Mouse (Mus musculus): ENCODE measurements around the gene Plekhg2.

Plekhg2 gene

DNA sequence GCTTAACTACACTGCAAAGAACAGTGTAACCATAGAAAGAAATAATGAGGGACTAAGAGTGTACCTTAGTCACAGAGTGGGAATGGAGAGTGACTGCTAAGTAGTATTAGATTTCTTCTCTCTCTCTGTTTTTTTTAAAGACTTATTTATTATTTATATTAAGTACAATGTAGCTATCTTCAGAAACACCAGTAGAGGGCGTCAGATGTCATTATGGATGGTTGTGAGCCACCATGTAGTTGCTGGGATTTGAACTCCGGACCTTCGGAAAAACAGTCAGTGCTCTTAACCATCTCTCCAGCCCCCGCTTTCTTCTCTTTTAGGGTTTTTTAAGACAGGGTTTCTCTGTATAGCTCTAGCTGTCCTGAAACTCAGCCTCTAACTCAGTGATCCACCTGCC, 45.9 kb downstream of the Plekhg2 start:
- DNase-seq = no peak

DNA sequence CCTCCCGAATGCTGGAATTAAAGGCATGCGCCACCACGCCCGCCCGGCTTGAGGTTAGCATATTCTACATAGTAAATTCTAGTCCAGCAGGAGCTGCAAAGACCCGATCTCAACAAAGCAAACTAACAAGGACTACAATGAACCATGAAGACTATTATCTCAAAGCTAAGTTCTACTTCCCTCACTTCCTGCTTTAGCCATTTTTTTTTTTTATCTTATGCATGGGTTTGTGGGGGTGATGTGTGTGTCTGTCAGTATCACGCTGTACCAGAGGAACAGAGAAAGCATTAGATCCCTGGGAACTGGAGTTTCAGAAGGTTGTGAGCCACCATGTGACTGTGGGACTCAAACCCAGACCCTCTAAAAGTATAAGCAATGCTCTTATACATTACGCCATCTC, 47.1 kb downstream of the Plekhg2 start:
- no peak for DNase-seq

DNA sequence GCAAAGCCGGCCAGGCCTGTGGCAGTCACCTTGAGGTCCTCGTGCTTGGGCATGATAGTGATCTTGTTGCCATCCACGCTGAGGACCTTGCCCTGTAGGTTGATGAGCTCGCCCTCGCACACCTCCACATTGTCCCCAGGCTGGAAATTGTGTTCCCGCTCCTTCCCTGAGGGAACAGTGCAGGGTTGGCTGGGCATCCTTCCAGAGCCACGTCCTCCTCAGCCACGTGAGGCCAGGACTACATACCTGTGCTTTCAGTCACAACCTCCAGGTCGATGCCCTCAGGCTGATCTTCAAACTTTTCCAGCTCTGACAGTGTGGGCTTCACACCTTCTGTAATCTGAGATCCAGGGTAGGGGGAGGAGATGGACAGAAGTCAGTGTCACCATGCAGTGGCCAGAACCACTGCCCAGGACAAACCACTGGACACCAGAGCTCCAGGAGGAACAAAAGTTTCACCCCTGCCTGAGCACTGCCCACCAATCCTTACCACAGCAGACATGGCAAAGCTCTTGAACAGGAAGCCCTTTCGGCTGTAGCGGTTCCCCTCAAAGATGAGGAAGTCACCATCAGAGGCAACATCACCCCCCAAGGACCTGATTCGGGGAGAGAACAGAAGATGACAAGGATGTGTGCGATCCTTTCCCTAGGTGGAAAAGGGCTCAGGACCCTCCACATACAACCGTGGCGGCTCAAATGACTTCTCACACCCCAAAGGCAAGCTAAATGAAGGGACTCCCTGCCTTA, 50.3 kb downstream of the Plekhg2 start:
- DNase-seq = no peak

DNA sequence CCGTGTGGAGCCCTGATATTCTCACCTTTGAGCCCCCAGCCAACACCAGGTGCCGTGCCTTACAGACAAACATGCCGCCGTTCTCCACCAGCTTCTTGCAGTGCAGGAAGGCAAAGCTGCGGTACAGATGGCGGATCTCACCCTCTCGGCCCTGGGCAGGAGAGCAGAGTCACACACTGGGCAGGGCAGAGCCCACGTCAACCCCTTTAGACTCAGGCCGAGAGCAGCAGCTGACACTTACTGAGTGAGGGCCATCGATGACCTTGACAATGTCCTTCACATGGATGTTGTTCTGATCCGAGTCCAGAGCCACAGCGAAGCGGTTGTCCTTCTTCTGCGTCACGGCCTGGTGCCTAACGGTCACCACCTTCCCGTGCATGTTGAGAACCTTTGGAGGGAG, 53.7 kb downstream of the Plekhg2 start:
- DNase-seq = no peak

DNA sequence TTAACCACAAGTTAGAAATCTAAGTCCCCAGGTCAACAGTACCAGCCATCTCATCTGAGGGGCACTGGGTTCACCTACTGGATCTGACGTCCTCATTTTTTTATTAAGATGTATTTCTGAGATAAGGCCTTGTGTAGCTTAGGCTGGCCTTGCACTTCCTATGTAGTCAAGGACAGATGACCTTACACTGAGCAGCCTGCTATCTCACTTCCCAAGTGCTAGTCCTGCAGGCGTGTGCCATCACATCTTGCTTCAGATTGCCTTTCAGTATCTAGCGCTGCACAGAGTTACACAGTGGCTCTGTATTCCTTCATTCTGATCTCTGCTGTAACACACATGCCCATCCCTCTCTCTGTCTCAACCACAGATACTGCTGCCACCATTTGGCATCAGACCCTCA, 54.4 kb downstream of the Plekhg2 start:
- DNase-seq = no peak

DNA sequence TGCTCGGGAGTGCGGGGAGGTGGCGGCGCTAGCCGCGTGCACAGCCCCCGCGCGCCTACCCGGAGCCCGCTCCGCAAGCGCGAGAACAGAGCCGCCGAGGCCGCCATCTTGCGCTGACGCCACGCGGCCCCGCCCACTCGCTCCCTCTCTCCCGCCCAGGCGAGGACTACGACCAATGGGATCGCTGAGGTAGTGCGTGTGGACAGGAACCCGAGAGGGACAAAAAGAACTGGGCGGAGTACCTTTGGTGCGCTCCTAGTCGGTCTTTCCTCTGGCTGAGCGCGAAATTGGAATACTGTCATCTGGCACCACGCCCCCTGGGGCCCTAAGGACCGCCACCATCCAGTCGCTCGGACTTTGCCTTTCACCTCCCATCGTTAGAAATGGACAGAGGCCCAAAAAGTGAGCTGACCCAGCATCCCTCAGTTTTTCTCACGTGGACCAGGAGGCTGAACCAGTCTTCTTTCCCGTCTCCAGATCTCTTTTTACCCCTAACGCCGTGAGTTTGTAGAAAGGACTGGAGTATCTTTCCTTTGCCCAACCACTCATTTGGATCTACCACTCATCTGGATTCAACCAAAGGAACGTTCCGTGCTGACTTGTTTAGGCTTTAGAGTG, 60.4 kb downstream of the Plekhg2 start, which contains the start of gene Timm50:
Gene Timm50 (minus strand): TSS at position 147 of the 618 bp plus-strand sequence.
- DNase-seq = peak; percentile 99

DNA sequence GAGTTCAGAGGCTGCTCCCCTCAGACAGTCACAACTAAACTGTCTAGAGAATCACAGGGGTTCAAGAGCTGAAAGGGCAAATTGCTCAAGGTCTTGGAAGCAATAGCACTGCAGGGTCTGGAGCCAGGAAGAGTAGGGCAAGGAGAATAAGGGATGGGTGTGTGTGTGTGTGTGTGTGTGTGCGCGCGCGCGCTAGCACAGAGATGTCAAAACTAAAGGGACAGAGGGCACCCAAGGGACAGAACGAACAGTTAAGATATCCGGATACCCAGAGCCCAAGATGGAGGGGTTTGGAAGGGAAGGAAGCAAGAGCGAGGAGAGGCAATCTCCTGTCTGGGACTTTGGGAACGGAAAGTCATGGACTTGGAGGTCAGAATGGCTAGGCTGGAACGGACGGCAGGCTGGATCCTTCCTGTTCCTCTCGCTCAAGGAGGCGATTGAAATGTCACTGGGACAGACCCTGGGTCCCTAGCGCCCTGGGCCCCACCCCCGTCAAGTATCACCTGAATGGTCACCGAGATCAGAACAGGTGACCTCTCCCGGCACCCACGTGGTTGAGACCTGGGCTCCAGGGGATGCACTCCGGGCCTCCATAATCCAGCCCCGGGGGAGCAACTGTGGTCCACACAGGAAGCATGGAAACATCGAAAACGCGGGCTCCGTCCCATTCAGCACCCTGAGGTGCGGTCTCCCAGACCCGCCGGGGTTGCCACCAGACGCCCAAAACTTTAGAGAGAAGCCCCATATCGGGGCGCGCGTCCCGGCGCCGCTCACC, 61.1 kb downstream of the Plekhg2 start:
- no peak for DNase-seq

DNA sequence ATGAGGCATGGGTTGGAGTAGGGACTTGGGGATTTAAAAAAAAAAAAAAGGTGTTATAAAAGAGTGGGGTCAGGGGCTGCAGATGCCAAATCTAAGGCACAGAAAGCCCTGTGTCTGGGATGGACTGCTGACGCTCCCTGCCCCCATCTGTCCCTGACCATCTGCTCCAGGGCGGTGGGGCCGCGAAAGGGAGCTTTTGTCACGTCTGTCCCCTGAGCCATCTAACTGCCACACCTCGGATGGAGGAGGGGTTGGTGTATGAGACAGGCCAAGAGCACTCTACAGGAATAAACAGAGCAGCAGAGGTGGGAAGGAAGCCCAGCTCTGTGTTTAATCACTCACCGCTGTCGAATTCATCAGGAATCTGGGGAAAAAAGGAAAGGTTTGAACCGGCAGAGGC, 62.7 kb downstream of the Plekhg2 start:
- no peak for DNase-seq

All from lung, postnatal 10 days (tissue).